Mouse (Mus musculus) C2C12 (cell line): ENCODE results near the gene Dhx9. TPM values are rescaled to one million over a fixed set of nuclear protein-coding genes. Genes with fewer than 3 reads are reported as not detected.
A peak's percentile ranks its signal among the peaks of the same experiment; 100 is the strongest.

Experiments
- H3K27me3 ChIP-seq: one replicate; pipeline ENCODE4 v1.6.1; 2011; ENCODE audit not compliant: control insufficient read depth, insufficient read depth, insufficient read length
- H3K36me3 ChIP-seq: one replicate; pipeline ENCODE4 v1.6.1; 2011; ENCODE audit not compliant: control insufficient read depth, insufficient read depth
- H3K4me3 ChIP-seq: one replicate; pipeline ENCODE4 v1.5.1; 2011; ENCODE audit warnings: mild to moderate bottlenecking, control low read depth; ENCODE audit not compliant: poor library complexity, insufficient read depth, severe bottlenecking
- H3K79me2 ChIP-seq: one replicate; pipeline ENCODE4 v1.6.1; 2011; ENCODE audit not compliant: control insufficient read depth, insufficient read depth
- H3K79me3 ChIP-seq: one replicate; pipeline ENCODE4 v1.6.1; 2011; ENCODE audit warnings: low read depth, control low read depth
- H3ac ChIP-seq: one replicate; pipeline ENCODE3; 2011; ENCODE audit warnings: low read depth; ENCODE audit not compliant: control insufficient read depth, insufficient read length
- CEBPB ChIP-seq: IDR thresholded peaks from one replicate; pipeline ENCODE4 v1.6.1; 2011; ENCODE audit warnings: low read depth, mild to moderate bottlenecking, control low read depth, moderate library complexity
- CTCF ChIP-seq: IDR thresholded peaks from one replicate; pipeline ENCODE4 v1.5.1; 2011; ENCODE audit not compliant: control insufficient read depth, insufficient read depth, insufficient read length
- FOSL1 ChIP-seq: IDR thresholded peaks from one replicate; pipeline ENCODE4 v1.8.0; 2011; ENCODE audit warnings: mild to moderate bottlenecking, low read length; ENCODE audit not compliant: poor library complexity, insufficient read depth, severe bottlenecking
- MAX ChIP-seq: IDR thresholded peaks from one replicate; pipeline ENCODE4 v1.6.1; 2011; ENCODE audit warnings: mild to moderate bottlenecking, control low read depth
- MYOD1 ChIP-seq: IDR thresholded peaks from one replicate; pipeline ENCODE4 v1.6.1; 2011; ENCODE audit warnings: low read depth; ENCODE audit not compliant: control insufficient read depth, insufficient read length
- MYOG ChIP-seq: IDR thresholded peaks from one replicate; pipeline ENCODE4 v1.6.1; 2011; ENCODE audit not compliant: control insufficient read depth, insufficient read length; ENCODE audit errors: extremely low read depth
- USF1 ChIP-seq: IDR thresholded peaks from one replicate; pipeline ENCODE4 v1.6.1; 2011; ENCODE audit warnings: low read depth, mild to moderate bottlenecking, control low read depth, moderate library complexity
- polyA plus RNA-seq: library from polyadenylated mRNA; unstranded; fragments of >200 nt; fragmentation: generic; extraction: Trizol; gene quantifications from one replicate; pipeline ENCODE4 v1.2.1, GENCODE M21; 2012; ENCODE audit warnings: missing spikeins

Dhx9 gene
- polyA plus RNA-seq, 1 experiment = 53.1 TPM

- TF ChIP-seq MYOG (no peak), MYOD1 (no peak), MAX (no peak), USF1 (no peak), CTCF (no peak), FOSL1 (no peak), CEBPB (no peak)
- no peaks in the 10 kb centered on the region for H3K27me3 ChIP-seq
- no peaks in the 10 kb centered on the region for H3K79me3 ChIP-seq
- no peaks in the 10 kb centered on the region for H3K36me3 ChIP-seq
- no peak overlapping the region for H3ac ChIP-seq
- H3K4me3 ChIP-seq = no peak overlapping the region
- H3K79me2 ChIP-seq = no peaks in the 10 kb centered on the region
These were observed 12.6 kb upstream of the Dhx9 start for GRCm38 (mm10) chr1:153500030-153500429.

GRCm38 (mm10) chr1:153496030-153496429 is 8.6 kb upstream of the Dhx9 start:
- H3K79me2 ChIP-seq = no peaks in the 10 kb centered on the region
- no peak overlapping the region for H3ac ChIP-seq
- H3K27me3 ChIP-seq = no peaks in the 10 kb centered on the region
- H3K4me3 ChIP-seq = no peak overlapping the region
- TF ChIP-seq MYOG = no peak
- no peak for TF ChIP-seq CEBPB
- TF ChIP-seq USF1 = no peak
- TF ChIP-seq MYOD1 = no peak
- TF ChIP-seq MAX = no peak
- no peak for TF ChIP-seq CTCF
- TF ChIP-seq FOSL1 = no peak
- no peaks in the 10 kb centered on the region for H3K36me3 ChIP-seq
- H3K79me3 ChIP-seq = no peaks in the 10 kb centered on the region

- H3K27me3 ChIP-seq = no peaks in the 10 kb centered on the region
- TF ChIP-seq MYOG = no peak
- TF ChIP-seq MAX = no peak
- no peak for TF ChIP-seq USF1
- TF ChIP-seq CTCF = no peak
- TF ChIP-seq MYOD1 = no peak
- TF ChIP-seq CEBPB = no peak
- no peak for TF ChIP-seq FOSL1
- H3K79me2 ChIP-seq = no peaks in the 10 kb centered on the region
- H3K79me3 ChIP-seq = no peaks in the 10 kb centered on the region
- no peaks in the 10 kb centered on the region for H3K36me3 ChIP-seq
- H3K4me3 ChIP-seq = no peak overlapping the region
- no peak overlapping the region for H3ac ChIP-seq
These were observed 6.5 kb upstream of the Dhx9 start for GRCm38 (mm10) chr1:153493931-153494330.

- H3K36me3 ChIP-seq = no peaks in the 10 kb centered on the region
- no peaks in the 10 kb centered on the region for H3K27me3 ChIP-seq
- H3K79me3 ChIP-seq = no peaks in the 10 kb centered on the region
- no peaks in the 10 kb centered on the region for H3K79me2 ChIP-seq
- TF ChIP-seq CEBPB (no peak), MAX (no peak), USF1 (peak; percentile 75), FOSL1 (no peak), CTCF (no peak)
- no peak overlapping the region for H3K4me3 ChIP-seq
- H3ac ChIP-seq = no peak overlapping the region
These were observed 5.9 kb upstream of the Dhx9 start for GRCm38 (mm10) chr1:153493338-153493737.

GRCm38 (mm10) chr1:153491822-153492221 is 4.4 kb upstream of the Dhx9 start:
- H3K4me3 ChIP-seq = no peak overlapping the region
- peaks cover 6% of the 10 kb centered on the region for H3K79me3 ChIP-seq
- H3K79me2 ChIP-seq = peaks cover 8% of the 10 kb centered on the region
- no peaks in the 10 kb centered on the region for H3K36me3 ChIP-seq
- H3K27me3 ChIP-seq = no peaks in the 10 kb centered on the region
- no peak overlapping the region for H3ac ChIP-seq
- TF ChIP-seq USF1 (no peak), MYOG (no peak), FOSL1 (no peak), CTCF (no peak), CEBPB (no peak), MYOD1 (no peak)

- Histone ChIP-seq H3K36me3 (no peaks in the 10 kb centered on the region), H3K4me3 (no peak overlapping the region), H3K79me2 (peaks cover 13% of the 10 kb centered on the region), H3K79me3 (peaks cover 11% of the 10 kb centered on the region), H3K27me3 (no peaks in the 10 kb centered on the region), H3ac (no peak overlapping the region)
- TF ChIP-seq CTCF (no peak), MAX (no peak), MYOG (no peak), CEBPB (no peak), USF1 (no peak), MYOD1 (no peak)
These were observed 3.9 kb upstream of the Dhx9 start for GRCm38 (mm10) chr1:153491345-153491744.
